Mouse (Mus musculus): ENCODE measurements around the gene Fbln1. TPM values are rescaled to one million over a fixed set of nuclear protein-coding genes. Genes with fewer than 3 reads are reported as not detected.

The Fbln1 gene
- polyA plus RNA-seq, 1 experiment from 2014 or later, result 17.1 TPM

DNA sequence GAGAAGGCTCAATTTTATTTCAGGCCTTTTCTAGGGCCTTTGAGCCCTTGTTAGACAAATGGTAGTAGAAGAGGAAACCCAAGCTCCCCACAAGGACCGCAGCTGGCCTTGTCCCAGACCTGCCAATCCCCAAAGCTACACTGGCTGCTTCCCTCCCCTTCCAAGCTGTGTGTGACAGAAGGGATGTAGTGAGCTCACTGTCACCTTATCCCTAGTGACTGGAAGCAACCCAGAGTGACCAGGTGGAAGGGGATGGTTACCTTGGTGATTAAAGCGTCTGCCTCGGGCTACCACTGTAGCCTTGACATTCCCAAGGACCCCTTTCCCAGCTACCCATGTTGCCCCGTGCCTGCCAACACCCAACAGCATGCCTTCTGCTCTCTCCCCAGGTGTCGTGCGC lies 78.9 kb downstream of the Fbln1 start:
- H3K4me2 ChIP-seq (ENCODE audit: low read depth, low read length), result no peak overlapping the region
- 88% methylated on average over 6 of the region's 6 CpGs for WGBS
- no peak for ATAC-seq (ENCODE audit: low read depth)
- H3K27ac ChIP-seq (ENCODE audit: low read depth, low read length), result no peak overlapping the region
- H3K4me3 ChIP-seq (ENCODE audit: low read depth, low read length), result no peak overlapping the region
- no peak overlapping the region for H3K9ac ChIP-seq (replicated peaks; ENCODE audit: low read depth, low read length)
- no peaks in the 10 kb centered on the region; the same call in 1 of the 2 replicates for H3K4me1 ChIP-seq (ENCODE audit: control insufficient read depth, insufficient read depth, low read length)
- no peaks in the 10 kb centered on the region for H3K36me3 ChIP-seq (ENCODE audit: control insufficient read depth, insufficient read depth, low read length)
- H3K9me3 ChIP-seq (ENCODE audit: control insufficient read depth, low read length), result no peaks in the 10 kb centered on the region
- no peaks in the 10 kb centered on the region for H3K27me3 ChIP-seq (ENCODE audit: control insufficient read depth, insufficient read depth, low read length)

DNA sequence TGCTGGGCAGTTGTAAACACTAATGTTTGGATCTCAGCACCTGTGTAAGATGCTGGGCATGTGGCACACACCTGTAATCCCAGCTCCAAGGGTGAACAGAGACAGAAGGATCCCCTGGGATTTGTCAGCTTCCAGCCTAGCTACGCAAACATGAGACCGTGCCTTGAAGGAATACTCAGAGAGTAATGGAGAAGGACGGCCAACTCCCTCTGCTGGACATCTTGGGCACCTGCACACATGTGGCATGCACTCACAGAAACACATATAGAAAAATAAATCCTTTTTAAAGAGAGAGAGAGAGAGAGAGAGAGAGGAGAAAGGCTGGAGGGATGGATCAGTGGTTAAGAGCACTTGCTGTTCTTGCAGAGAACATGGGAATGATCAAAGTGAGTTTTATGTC lies 88.9 kb downstream of the Fbln1 start:
- Histone ChIP-seq H3K27me3 (ENCODE audit: control insufficient read depth, insufficient read depth, low read length) (no peaks in the 10 kb centered on the region), H3K4me1 (ENCODE audit: control insufficient read depth, insufficient read depth, low read length) (0 out of 2 replicates have a peak, but pooled peaks cover 10% of the 10 kb centered on the region), H3K27ac (ENCODE audit: low read depth, low read length) (no peak overlapping the region), H3K9me3 (ENCODE audit: control insufficient read depth, low read length) (no peaks in the 10 kb centered on the region), H3K9ac (replicated peaks; ENCODE audit: low read depth, low read length) (no peak overlapping the region), H3K36me3 (ENCODE audit: control insufficient read depth, insufficient read depth, low read length) (no peaks in the 10 kb centered on the region), H3K4me3 (ENCODE audit: low read depth, low read length) (no peak overlapping the region), H3K4me2 (ENCODE audit: low read depth, low read length) (no peak overlapping the region)
- no peak for ATAC-seq (ENCODE audit: low read depth)
- WGBS, result 86% methylated on average over 3 of the region's 3 CpGs

DNA sequence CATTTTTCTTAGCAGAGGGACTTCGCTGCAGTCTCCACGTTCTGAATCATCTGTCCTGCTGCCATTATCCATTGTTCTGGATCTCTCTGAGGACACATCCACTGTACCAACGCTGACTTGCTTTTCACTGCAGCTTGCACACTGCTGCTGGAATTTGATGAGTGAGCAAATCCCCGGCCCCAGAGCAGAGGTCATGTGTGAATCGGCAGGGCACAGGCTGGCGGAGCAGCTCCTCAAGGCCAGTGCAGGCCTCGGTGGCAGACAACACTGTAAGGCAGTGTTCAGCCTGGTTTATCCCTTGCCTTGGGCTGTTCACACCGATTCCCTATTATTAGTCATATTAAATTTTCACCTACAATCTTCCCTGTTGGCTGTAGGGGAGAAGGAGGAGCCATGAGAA lies 89.8 kb downstream of the Fbln1 start:
- Histone ChIP-seq H3K4me1 (ENCODE audit: control insufficient read depth, insufficient read depth, low read length) (0 out of 2 replicates have a peak, but pooled peaks cover 10% of the 10 kb centered on the region), H3K27ac (ENCODE audit: low read depth, low read length) (peak overlapping the region; percentile 52), H3K4me3 (ENCODE audit: low read depth, low read length) (no peak overlapping the region), H3K27me3 (ENCODE audit: control insufficient read depth, insufficient read depth, low read length) (no peaks in the 10 kb centered on the region), H3K4me2 (ENCODE audit: low read depth, low read length) (no peak overlapping the region), H3K9ac (replicated peaks; ENCODE audit: low read depth, low read length) (no peak overlapping the region), H3K9me3 (ENCODE audit: control insufficient read depth, low read length) (no peaks in the 10 kb centered on the region), H3K36me3 (ENCODE audit: control insufficient read depth, insufficient read depth, low read length) (no peaks in the 10 kb centered on the region)
- ATAC-seq (ENCODE audit: low read depth), result peak; percentile 24; the same call in 1 of the 2 replicates
- 52% methylated on average over 8 of the region's 8 CpGs for WGBS

DNA sequence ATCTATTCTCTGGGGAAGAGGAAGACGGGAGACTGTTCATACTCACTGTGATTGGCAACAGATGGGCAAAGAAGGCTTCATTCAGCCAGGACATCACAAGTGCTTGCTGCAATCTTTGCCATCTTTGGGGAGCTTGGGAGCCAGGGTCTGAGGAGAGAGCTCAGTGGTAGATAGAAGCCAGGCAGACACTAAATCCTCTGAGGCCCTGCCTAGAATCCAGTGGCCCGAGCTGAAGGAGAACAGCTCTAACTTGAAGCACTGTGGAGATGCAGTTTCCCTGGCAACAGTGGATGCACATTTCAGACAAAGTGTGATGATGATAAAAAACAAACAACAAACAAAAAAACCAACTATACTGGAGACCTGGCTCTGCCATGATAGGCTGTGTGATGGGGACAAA lies 90.2 kb downstream of the Fbln1 start:
- H3K9ac ChIP-seq (replicated peaks; ENCODE audit: low read depth, low read length), result no peak overlapping the region
- 0 out of 2 replicates have a peak, but pooled peaks cover 10% of the 10 kb centered on the region for H3K4me1 ChIP-seq (ENCODE audit: control insufficient read depth, insufficient read depth, low read length)
- no peak overlapping the region for H3K4me2 ChIP-seq (ENCODE audit: low read depth, low read length)
- no peaks in the 10 kb centered on the region for H3K9me3 ChIP-seq (ENCODE audit: control insufficient read depth, low read length)
- H3K27me3 ChIP-seq (ENCODE audit: control insufficient read depth, insufficient read depth, low read length), result no peaks in the 10 kb centered on the region
- no peaks in the 10 kb centered on the region for H3K36me3 ChIP-seq (ENCODE audit: control insufficient read depth, insufficient read depth, low read length)
- H3K27ac ChIP-seq (ENCODE audit: low read depth, low read length), result peak overlapping the region; percentile 52
- 31% methylated on average over 2 of the region's 2 CpGs for WGBS
- H3K4me3 ChIP-seq (ENCODE audit: low read depth, low read length), result no peak overlapping the region
- no peak for ATAC-seq (ENCODE audit: low read depth)

DNA sequence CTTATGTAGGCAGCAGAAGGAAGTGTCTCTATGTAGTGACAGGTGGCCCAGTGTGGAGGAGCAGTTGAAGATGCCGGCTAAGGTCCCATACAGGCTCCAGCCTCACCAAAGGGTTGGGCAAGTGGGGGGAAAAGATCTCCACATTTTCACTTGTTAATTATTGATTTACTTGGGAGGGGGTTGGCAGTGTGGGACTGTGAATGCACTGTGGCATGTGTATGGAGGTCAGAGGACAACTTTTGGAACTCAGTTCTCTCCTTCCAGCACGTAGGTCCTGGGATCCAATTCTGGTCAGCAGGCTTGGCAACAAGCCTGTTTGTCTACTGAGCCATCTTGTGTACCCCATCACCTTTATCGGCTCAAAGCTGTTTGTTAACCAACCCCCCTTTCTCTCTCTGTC lies 90.8 kb downstream of the Fbln1 start:
- no peak overlapping the region for H3K4me2 ChIP-seq (ENCODE audit: low read depth, low read length)
- no peaks in the 10 kb centered on the region for H3K36me3 ChIP-seq (ENCODE audit: control insufficient read depth, insufficient read depth, low read length)
- ATAC-seq (ENCODE audit: low read depth), result no peak
- 0 out of 2 replicates have a peak, but pooled peaks cover 10% of the 10 kb centered on the region for H3K4me1 ChIP-seq (ENCODE audit: control insufficient read depth, insufficient read depth, low read length)
- no peak overlapping the region for H3K4me3 ChIP-seq (ENCODE audit: low read depth, low read length)
- H3K27me3 ChIP-seq (ENCODE audit: control insufficient read depth, insufficient read depth, low read length), result no peaks in the 10 kb centered on the region
- WGBS, result 83% methylated on average over 3 of the region's 3 CpGs
- H3K27ac ChIP-seq (ENCODE audit: low read depth, low read length), result no peak overlapping the region
- no peak overlapping the region for H3K9ac ChIP-seq (replicated peaks; ENCODE audit: low read depth, low read length)
- H3K9me3 ChIP-seq (ENCODE audit: control insufficient read depth, low read length), result no peaks in the 10 kb centered on the region

DNA sequence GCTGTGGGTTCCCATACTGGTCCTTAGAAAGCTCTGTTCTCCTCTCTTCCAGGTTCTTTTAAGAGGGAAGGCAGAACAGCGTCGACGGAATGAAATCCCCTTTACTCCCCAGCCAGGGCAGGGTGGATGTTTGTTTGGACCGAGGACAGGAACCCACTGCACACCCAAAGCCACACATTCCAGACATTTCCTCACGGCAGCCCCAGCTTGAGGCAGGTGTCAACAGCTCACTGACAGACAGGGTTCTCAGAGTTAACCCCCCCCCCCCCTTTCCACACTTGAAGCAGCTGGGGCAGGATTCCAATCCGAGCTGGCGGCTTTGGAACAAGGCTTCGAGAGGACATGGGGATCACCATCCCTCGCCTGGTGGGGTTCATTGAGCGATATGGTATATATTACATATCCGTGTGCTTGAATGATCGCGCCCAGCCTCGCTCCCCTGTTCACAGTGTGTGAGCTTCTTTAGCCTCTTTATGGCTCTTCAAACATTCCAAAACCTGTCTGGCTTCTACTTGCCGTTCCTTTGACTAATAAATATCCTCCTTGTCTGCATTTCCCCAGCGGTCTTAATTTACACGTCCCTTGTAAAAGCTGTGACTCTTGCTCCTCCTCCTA lies 92.5 kb downstream of the Fbln1 start:
- Histone ChIP-seq H3K4me3 (ENCODE audit: low read depth, low read length) (no peak overlapping the region), H3K9me3 (ENCODE audit: control insufficient read depth, low read length) (no peaks in the 10 kb centered on the region), H3K27ac (ENCODE audit: low read depth, low read length) (no peak overlapping the region), H3K36me3 (ENCODE audit: control insufficient read depth, insufficient read depth, low read length) (no peaks in the 10 kb centered on the region), H3K4me1 (ENCODE audit: control insufficient read depth, insufficient read depth, low read length) (0 out of 2 replicates have a peak, but pooled peaks cover 10% of the 10 kb centered on the region), H3K4me2 (ENCODE audit: low read depth, low read length) (no peak overlapping the region), H3K27me3 (ENCODE audit: control insufficient read depth, insufficient read depth, low read length) (no peaks in the 10 kb centered on the region), H3K9ac (replicated peaks; ENCODE audit: low read depth, low read length) (no peak overlapping the region)
- WGBS, result 53% methylated on average over 17 of the region's 17 CpGs
- ATAC-seq (ENCODE audit: low read depth), result no peak

DNA sequence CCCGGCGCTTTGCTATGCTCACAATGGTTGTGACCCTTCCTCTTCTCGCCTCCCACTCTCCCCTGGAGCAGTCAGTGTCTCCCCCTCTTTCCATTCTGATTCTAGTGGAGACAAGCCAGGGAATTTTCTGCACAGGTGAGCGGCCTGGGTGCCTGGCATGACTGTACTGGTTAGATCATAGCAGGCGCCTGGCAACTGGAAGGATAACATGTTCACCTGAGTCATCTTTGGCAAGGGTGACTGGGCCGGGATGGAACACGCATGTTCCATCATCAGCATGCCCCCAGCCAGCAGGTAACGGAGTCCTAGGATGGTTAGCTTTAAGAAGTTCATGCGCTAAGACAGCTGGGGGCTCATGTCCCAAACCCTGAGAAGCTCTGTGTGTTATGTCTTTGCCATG lies 93.2 kb downstream of the Fbln1 start:
- Histone ChIP-seq H3K4me3 (ENCODE audit: low read depth, low read length) (no peak overlapping the region), H3K27me3 (ENCODE audit: control insufficient read depth, insufficient read depth, low read length) (no peaks in the 10 kb centered on the region), H3K9me3 (ENCODE audit: control insufficient read depth, low read length) (no peaks in the 10 kb centered on the region), H3K4me1 (ENCODE audit: control insufficient read depth, insufficient read depth, low read length) (0 out of 2 replicates have a peak, but pooled peaks cover 10% of the 10 kb centered on the region), H3K9ac (replicated peaks; ENCODE audit: low read depth, low read length) (no peak overlapping the region), H3K36me3 (ENCODE audit: control insufficient read depth, insufficient read depth, low read length) (no peaks in the 10 kb centered on the region), H3K4me2 (ENCODE audit: low read depth, low read length) (no peak overlapping the region), H3K27ac (ENCODE audit: low read depth, low read length) (no peak overlapping the region)
- no peak for ATAC-seq (ENCODE audit: low read depth)
- 92% methylated on average over 9 of the region's 9 CpGs for WGBS

DNA sequence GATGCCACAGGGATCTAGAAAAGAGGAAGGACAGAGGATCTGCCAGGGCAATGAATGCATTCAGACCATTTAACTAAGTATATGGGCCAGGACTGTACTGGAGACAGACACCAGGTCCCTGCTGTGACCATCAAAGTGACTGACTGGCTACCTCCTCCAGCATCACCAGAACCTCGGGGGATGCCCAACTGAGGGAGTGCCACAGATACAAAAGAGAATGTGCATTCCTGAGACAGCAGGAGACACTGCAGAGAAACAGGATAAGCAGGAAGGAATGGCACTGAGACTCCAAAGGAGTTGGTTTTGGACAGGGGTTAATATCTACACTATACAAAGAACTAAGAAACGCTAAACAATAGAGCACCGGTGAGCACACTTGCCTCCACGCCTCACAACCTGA lies 97.5 kb downstream of the Fbln1 start:
- no peaks in the 10 kb centered on the region for H3K4me1 ChIP-seq (ENCODE audit: control insufficient read depth, insufficient read depth, low read length)
- no peak overlapping the region for H3K27ac ChIP-seq (ENCODE audit: low read depth, low read length)
- H3K4me3 ChIP-seq (ENCODE audit: low read depth, low read length), result no peak overlapping the region
- 63% methylated on average over 4 of the region's 4 CpGs for WGBS
- no peaks in the 10 kb centered on the region for H3K36me3 ChIP-seq (ENCODE audit: control insufficient read depth, insufficient read depth, low read length)
- H3K9me3 ChIP-seq (ENCODE audit: control insufficient read depth, low read length), result no peaks in the 10 kb centered on the region
- no peaks in the 10 kb centered on the region for H3K27me3 ChIP-seq (ENCODE audit: control insufficient read depth, insufficient read depth, low read length)
- H3K9ac ChIP-seq (replicated peaks; ENCODE audit: low read depth, low read length), result no peak overlapping the region
- ATAC-seq (ENCODE audit: low read depth), result no peak
- no peak overlapping the region for H3K4me2 ChIP-seq (ENCODE audit: low read depth, low read length)

DNA sequence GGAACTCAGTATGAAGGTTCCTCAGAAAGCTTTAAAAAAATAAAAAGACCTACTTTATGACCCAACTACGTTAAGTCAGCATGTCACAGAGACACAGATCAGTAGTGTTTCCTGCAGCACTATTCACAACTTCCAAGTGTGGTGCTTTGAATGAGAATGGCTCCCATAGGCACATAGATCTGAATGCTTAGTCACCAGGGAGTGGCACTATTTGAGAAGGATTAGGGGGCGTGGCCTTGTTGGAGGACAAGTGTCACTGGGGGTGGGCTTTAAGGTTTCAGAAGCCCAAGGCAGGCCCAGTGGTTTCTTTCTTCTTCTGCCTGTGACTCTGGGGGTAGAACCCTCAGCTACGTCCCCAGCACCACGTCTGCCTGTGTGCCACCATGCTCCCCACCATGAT lies 98.2 kb downstream of the Fbln1 start:
- Histone ChIP-seq H3K4me2 (ENCODE audit: low read depth, low read length) (no peak overlapping the region), H3K27me3 (ENCODE audit: control insufficient read depth, insufficient read depth, low read length) (no peaks in the 10 kb centered on the region), H3K36me3 (ENCODE audit: control insufficient read depth, insufficient read depth, low read length) (no peaks in the 10 kb centered on the region), H3K27ac (ENCODE audit: low read depth, low read length) (no peak overlapping the region), H3K9me3 (ENCODE audit: control insufficient read depth, low read length) (no peaks in the 10 kb centered on the region), H3K4me1 (ENCODE audit: control insufficient read depth, insufficient read depth, low read length) (no peaks in the 10 kb centered on the region), H3K4me3 (ENCODE audit: low read depth, low read length) (no peak overlapping the region), H3K9ac (replicated peaks; ENCODE audit: low read depth, low read length) (no peak overlapping the region)
- 89% methylated on average over 4 of the region's 4 CpGs for WGBS
- ATAC-seq (ENCODE audit: low read depth), result no peak
